Mouse (Mus musculus) layer of hippocampus, adult 2 months (tissue): ENCODE results near the gene Ccdc180. TPM values are rescaled to one million over a fixed set of nuclear protein-coding genes. Genes with fewer than 3 reads are reported as not detected.
A peak's percentile ranks its signal among the peaks of the same experiment; 100 is the strongest.

Experiments used
- DNase-seq, 2 experiments: peaks; one replicate each; pipeline ENCODE4 v3.0.0; 2022; ENCODE audit warnings: low spot score in 2 of 2
- H3K27ac ChIP-seq: fragments of 200-600 bp; 2 replicates; pipeline ENCODE4 v1.8.1; 2022
- H3K4me3 ChIP-seq: fragments of 200-600 bp; 2 replicates; pipeline ENCODE4 v1.8.1; 2022; ENCODE audit warnings: mild to moderate bottlenecking
- CTCF ChIP-seq: fragments of 200-600 bp; conservative IDR thresholded peaks from 2 replicates; pipeline ENCODE4 v1.8.1; 2022; ENCODE audit warnings: antibody characterized with exemption, mild to moderate bottlenecking, moderate library complexity
- long read RNA-seq, 2 experiments: library from polyadenylated mRNA; stranded (forward); transcript quantifications; one replicate each; pipeline ENCODE4 v2.0.0; 2021; ENCODE audit warnings: borderline mapping rate in 2 of 2
- total RNA-seq, 2 experiments: library from RNA; stranded (reverse); gene quantifications; 2 replicates each; pipeline ENCODE4 v1.2.3; 2021

Gene Ccdc180
- under 1 TPM; 0.56 to 0.79 TPM for total RNA-seq
- long read RNA-seq, experiment 1 = 0 reads
- long read RNA-seq, experiment 2 = 0 reads

DNA sequence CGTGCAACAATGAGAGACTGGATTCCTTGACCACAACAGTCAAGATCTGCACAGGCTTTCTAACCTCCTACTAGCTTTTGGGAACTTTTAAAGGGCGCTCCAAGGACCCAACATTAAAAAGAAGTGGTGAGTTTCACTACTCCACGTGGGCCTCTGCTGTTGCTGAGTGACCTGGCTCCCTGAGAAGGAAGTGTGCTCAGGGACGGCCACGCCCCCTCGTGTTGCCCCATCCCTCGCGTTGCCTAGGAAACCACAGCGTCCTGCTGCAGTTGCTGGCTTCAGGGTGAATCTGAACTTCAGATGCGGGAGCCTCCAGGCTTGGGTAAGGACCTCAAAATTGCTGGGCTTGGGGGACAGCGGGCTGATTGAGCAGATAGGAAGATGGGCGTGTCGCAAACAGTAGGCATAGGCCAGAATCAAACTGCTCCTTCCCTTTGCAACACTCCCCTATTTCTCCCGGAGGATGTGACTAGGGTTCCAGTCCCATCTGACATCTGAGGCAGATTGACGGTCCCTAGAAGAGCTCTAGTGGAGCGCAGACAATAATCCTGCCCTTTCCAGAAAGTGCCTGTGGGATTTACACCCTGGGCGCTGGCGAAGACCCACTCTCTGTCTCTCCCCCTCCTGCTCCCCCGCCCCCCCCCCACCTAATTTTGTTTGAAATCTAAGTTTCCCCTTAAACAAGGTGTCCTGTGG is at the start of gene Ccdc180:
Gene Ccdc180 (plus strand): TSS at position 238 of the 696 bp plus-strand sequence.
- DNase-seq = peak; percentile 25 to 42
- no peak for TF ChIP-seq CTCF
- no peak within 1 kb of the TSS for H3K4me3 ChIP-seq
- no peak within 1 kb of the TSS for H3K27ac ChIP-seq

DNA sequence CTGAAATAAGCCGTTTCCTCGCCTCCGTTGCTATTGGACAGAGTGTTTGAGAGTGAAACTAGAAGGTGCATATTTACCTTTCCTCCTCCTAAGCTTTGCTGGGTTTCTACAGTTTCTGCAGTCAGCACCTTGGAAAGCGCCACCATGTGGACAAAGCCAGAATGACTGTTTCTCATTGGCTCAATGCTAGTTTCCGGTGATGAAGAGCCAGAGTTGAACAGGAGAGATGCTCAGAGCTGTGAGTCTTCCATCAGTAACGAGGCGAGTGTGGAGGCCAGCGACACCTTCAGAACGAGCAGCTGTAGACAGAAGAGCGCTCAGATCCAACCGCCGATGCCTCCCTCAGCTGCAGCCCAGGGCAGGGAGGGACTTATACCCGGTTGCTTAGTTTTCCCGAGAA is 45.7 kb upstream of the Ccdc180 start:
- Histone ChIP-seq H3K27ac (no peak overlapping the region), H3K4me3 (no peak overlapping the region)
- peak; percentile 76 for TF ChIP-seq CTCF
- peak in 1 of 2 experiments; percentile 39 for DNase-seq

DNA sequence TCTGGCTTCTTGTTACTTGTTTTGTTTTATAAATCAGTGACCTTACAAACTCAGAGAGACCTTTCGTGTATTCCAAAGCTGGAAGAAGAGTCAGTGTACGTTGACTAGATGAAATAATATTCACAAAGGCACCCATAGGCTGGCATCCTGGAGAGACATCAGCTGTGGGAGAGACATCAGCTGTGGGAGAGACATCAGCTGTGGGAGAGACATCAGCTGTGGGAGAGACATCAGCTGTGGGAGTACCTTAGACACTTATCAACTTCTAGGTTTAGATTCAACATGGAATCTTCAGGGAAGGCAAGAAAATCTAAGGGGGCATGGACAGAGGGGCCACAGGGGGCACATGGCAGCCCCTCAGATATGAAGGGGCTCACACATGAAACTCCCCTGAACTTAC is 43.8 kb upstream of the Ccdc180 start:
- H3K4me3 ChIP-seq = no peak overlapping the region
- H3K27ac ChIP-seq = no peak overlapping the region
- no peak for TF ChIP-seq CTCF
- no peak for DNase-seq

DNA sequence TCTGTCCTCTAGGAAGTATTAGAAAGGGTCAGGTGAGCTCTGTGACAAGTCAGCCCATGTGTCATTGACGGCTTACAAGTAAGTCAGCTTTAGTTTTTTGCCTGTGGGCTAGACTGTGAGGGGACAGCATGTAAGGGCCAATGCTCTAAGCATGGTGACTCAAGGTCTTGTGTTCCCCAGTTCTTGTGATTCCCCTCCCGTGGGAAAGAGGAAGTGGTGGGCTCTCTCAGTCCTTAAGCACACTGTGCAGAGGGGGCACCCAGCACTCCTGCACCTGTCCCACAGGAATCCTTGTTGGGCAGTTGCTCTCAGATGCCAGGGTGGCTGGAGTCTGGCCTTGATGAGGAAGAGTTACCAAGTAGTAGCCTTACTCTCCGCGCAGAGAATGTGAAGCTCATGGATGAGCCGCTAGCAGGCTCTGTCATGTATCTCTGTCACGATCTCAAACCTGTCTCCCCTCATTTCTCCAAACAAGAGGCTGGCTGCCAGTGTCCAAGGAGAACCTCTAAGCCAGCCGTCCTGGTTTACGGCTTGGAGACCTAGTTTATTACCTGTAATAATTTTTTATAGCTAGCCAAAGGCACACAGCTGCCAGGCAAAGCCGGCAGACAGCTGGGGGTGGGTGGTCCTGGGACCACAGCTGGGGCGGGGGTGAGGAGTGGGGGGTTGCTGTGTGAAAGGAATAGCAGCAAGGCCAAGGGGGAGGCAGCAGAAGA is 41.8 kb upstream of the Ccdc180 start, which contains the start of gene Stra6l:
Gene Stra6l (plus strand): TSS at position 556 of the 716 bp plus-strand sequence.
- DNase-seq = no peak
- no peak for TF ChIP-seq CTCF

DNA sequence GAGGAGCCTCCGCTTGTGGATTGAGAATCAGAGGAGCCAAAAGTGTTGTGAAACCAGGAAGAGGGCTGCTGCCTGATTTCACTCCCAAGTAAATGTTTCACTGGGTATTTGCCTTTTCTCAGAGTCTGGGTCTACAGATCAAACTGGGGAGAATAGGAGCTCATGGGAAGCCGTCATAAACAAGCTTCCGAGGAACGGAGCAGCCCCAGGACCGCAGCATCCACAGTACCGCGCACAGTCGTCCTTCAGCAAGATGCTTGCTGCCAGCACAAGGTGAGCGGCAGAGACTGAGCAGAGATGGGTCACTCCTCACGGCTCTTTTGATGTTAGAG is 41.3 kb upstream of the Ccdc180 start:
- TF ChIP-seq CTCF = no peak
- DNase-seq = no peak
- Histone ChIP-seq H3K27ac (no peak overlapping the region), H3K4me3 (no peak overlapping the region)

More for the DNA sequence above, 41.8 kb upstream of the Ccdc180 start, which contains the start of gene Stra6l:
- Histone ChIP-seq H3K4me3 (no peak within 1 kb of the TSS), H3K27ac (no peak within 1 kb of the TSS)

DNA sequence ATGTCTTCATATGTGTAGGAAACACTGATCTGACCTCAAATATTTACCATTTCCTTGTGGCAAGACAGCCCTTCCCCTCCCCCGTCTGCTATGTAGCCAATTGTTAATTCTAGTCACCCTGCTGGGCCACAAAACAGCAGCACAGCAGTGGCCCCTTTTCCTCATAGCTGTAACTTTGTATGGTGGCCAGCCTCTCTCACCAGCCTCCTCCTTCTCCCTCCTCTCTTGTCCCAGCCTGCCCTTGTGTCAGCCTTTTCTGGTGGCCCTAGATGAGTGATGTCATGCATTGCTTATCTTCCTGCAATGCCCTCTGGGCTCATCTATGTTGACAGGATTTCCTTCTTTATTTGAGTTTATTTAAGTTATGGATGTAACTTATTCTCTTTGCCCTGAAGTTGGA is 40.7 kb upstream of the Ccdc180 start:
- Histone ChIP-seq H3K4me3 (no peak overlapping the region), H3K27ac (no peak overlapping the region)
- TF ChIP-seq CTCF = no peak
- no peak for DNase-seq

DNA sequence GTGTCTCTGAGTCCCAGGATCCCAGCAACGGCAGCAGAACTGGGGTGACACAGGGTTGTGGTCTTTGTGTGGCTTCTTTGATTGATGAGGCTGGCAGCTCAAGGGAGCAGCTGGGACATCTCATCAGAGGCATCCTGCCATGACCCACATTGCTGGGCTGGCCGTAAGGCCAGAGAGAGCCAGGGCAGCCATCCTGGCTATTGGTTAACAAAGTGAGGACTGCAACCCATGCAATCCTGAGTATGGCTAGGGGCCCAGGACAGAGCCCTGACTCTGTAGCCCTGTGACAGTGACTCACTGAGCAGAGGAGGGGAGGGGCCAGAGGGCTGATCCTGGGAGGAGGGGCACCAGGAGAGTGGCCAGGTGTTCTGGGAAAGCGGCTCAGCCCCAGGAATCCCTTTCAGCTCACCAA is 38.5 kb upstream of the Ccdc180 start:
- Histone ChIP-seq H3K4me3 (no peak overlapping the region), H3K27ac (no peak overlapping the region)
- no peak for DNase-seq
- TF ChIP-seq CTCF = no peak

DNA sequence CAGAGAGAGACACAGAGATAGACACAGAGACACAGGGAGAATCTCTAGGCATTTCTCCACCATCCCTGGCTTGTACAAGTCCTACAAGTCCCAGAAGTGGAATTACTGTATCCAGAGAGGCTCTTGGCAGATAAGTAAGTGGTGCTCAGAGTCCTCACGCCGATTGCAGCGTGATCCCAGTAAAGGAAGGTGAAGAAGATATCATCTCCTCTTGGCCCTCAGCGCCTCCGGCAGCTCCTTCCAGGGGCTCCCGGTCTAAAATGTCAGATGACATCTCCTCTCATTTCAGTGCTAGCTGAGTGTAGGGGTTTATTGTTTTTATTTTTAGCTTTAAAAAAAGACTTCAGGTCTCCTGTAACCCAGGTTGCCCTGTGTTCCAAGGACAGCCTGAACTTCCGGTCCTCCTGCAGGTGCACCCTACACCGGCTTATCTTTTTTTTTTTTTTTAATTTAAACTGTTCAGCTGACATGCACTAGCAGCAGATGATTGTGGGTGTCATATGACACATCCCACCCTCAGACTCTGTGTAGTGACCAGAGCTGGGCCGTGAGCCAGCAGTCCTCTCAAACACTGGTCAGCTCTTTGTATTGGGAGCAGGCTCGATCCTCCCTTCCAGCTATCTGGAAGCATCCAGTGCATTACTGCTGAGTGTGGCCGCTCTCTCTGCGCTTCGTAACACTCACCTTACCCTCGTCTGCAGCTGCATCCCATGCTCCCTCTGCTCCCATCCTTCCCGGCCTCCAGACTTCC is 36.4 kb upstream of the Ccdc180 start:
- TF ChIP-seq CTCF = no peak
- no peak overlapping the region for H3K27ac ChIP-seq
- DNase-seq = no peak

DNA sequence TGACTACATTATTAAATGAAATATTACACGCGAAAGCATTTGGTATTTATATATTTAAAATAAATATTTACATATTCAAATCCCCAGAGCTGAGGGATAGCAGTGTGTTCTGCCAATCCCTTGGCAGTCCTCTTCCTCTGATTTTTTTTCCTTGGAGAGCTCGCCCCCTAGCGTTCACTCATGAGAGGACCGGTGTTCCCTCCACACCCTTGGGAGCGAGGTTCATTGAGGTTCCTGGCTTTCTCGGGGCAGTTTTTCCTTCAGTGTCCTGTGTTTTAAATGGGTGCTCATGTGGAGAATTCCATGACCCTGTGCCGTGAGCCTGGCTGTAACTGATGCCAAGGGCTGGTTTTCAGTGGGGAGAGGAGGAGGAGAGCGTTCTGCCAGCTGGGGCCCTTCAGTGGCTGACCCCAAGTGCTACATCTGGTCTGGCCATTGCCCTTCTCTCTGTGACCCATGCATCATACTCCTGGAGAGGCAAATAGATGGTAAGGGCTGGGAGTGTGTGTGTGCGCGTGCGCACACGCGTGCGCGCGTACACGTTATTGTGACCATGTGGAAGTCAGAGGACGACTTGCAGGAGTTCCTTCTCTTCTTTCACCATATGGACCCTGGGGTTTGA is 34.2 kb upstream of the Ccdc180 start:
- H3K27ac ChIP-seq = no peak overlapping the region
- peak; percentile 97 for TF ChIP-seq CTCF
- no peak overlapping the region for H3K4me3 ChIP-seq
- DNase-seq = peak; percentile 75 to 86

More for the DNA sequence above, 36.4 kb upstream of the Ccdc180 start:
- no peak overlapping the region for H3K4me3 ChIP-seq

DNA sequence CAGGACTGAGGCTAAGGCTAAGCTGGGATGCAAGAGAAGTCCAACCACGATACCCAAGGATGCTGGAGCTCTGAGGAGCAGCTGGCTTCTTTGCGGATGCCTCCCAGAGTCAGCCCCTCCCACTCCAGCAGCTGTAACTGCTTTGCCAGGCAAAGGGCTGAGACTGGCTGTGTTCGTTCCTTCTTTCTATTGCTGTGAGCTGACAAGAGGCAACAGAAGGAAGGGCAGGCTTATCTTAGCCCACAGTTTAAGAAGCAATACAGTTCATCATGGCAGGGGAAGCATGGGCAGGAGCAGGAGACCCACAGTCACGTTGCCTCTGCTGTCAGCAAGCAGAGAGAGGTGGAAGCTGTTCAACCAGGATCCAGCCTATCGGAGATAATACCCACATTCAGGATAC is 28.9 kb upstream of the Ccdc180 start:
- H3K27ac ChIP-seq = no peak overlapping the region
- no peak overlapping the region for H3K4me3 ChIP-seq
- DNase-seq = no peak
- no peak for TF ChIP-seq CTCF

DNA sequence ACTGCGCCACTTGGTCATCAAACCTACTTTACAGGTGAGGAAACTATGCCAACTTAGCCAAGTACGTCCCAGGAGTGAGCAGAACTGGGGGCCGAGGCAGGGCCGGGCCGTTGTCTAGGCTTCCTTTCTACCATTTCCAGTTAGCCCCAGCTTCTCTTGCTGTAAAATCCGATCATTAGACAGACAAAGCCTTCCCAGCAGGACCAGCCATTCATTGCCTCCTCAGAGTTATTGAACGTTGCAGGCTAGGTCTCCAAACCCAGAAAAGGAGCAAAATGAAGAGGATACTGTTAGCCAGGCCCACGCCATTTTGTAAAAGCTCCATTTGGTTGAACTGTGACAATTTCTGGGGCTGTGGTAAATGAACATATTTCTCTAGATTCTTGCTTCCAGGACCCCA is 22.7 kb upstream of the Ccdc180 start:
- no peak for TF ChIP-seq CTCF
- Histone ChIP-seq H3K27ac (no peak overlapping the region), H3K4me3 (no peak overlapping the region)
- DNase-seq = no peak

DNA sequence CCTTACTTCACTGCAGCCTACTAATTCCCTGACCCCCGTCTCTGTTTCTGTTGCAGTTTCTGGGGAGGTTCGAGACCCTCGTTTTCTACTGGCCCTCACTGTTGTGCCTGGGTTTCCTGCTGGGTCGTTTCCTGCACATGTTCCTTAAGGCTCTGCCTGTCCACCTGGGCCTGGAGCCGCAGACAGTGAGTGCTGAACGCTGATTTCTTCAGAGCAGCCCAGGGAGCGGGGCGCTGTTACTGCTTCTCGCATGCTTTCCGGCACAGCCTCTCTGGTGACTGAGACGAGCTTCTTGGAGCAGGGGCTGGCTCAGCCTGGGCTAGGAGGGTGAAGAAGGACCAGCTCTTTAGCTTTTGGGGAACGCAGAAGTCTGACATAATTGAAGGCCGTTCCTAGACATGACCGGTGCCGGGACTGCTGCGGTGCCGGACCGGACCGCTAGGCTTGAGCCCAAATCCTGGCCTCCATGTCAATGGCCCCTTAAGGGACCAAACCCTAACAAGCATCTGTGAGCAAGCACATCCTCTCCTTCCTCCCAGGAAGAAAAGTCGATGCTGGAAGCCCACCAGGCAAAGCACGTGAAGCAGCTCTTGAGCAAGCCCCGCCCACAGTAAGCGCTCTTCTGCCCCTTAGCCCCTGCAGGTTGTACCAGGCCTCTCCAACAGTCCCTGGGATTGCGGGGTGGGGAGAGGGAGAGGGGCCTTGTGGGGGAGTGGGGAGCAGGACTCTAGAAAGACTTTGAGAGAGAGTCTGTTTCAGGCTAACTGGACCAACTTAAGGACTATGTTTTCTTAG is 20.9 kb upstream of the Ccdc180 start:
- H3K4me3 ChIP-seq = no peak overlapping the region
- TF ChIP-seq CTCF = no peak
- no peak for DNase-seq
- H3K27ac ChIP-seq = no peak overlapping the region
